Mouse (Mus musculus) kidney, postnatal 14 days (tissue): Measurements from ENCODE around the gene BC005561.
"Not testable (repeated sequence)": the region's sequence is repeated elsewhere in the genome, so short reads cannot be mapped to it uniquely, and the experiment has no call there.

Experiments
- DNase-seq: peaks from one replicate; pipeline ENCODE4 v3.0.0; 2022; ENCODE audit warnings: mixed read lengths

The BC005561 gene

GRCm38 (mm10) chr5:104508195-104508891, at the start of gene BC005561:
BC005561 (plus strand) TSS chr5:104508352.
- DNase-seq: peak; percentile 92

- peak; percentile 91 for DNase-seq
Observed at GRCm38 (mm10) chr5:104458832-104459705, 49.1 kb upstream of the BC005561 start, which contains the start of gene Pkd2. Pkd2 (plus strand) TSS chr5:104459450.

- DNase-seq: peak; percentile 71
Observed at GRCm38 (mm10) chr5:104459706-104460455, 48.3 kb upstream of the BC005561 start.

GRCm38 (mm10) chr5:104460456-104460838, 47.7 kb upstream of the BC005561 start:
- DNase-seq: no peak

- peak; percentile 36 for DNase-seq
Observed at GRCm38 (mm10) chr5:104460856-104461255, 47.3 kb upstream of the BC005561 start.

GRCm38 (mm10) chr5:104465279-104465678, 42.9 kb upstream of the BC005561 start:
- no peak for DNase-seq

GRCm38 (mm10) chr5:104465731-104466130, 42.4 kb upstream of the BC005561 start:
- DNase-seq: peak; percentile 61

GRCm38 (mm10) chr5:104466816-104467215, 41.3 kb upstream of the BC005561 start:
- no peak for DNase-seq

GRCm38 (mm10) chr5:104468586-104468985, 39.6 kb upstream of the BC005561 start:
- DNase-seq: no peak

GRCm38 (mm10) chr5:104470981-104471391, 37.2 kb upstream of the BC005561 start:
- peak; percentile 74 for DNase-seq

GRCm38 (mm10) chr5:104472371-104472770, 35.8 kb upstream of the BC005561 start:
- no peak for DNase-seq

- peak; percentile 27 for DNase-seq
Observed at GRCm38 (mm10) chr5:104480367-104480766, 27.8 kb upstream of the BC005561 start.

- no peak for DNase-seq
Observed at GRCm38 (mm10) chr5:104482856-104483255, 25.3 kb upstream of the BC005561 start.

- DNase-seq: no peak
Observed at GRCm38 (mm10) chr5:104491561-104491960, 16.6 kb upstream of the BC005561 start.

GRCm38 (mm10) chr5:104504883-104505282, 3.3 kb upstream of the BC005561 start:
- DNase-seq: no peak

- DNase-seq: no peak
Observed at GRCm38 (mm10) chr5:104507829-104508194, 340 bp upstream of the BC005561 start.

- no peak for DNase-seq
Observed at GRCm38 (mm10) chr5:104511211-104511610, 3.1 kb downstream of the BC005561 start.

- no peak for DNase-seq
Observed at GRCm38 (mm10) chr5:104538612-104539011, 30.5 kb downstream of the BC005561 start.

GRCm38 (mm10) chr5:104539331-104539730, 31.2 kb downstream of the BC005561 start:
- DNase-seq: no peak

GRCm38 (mm10) chr5:104568079-104568478, 59.9 kb downstream of the BC005561 start:
- not testable (repeated sequence) for DNase-seq

- DNase-seq: peak; percentile 57
Observed at GRCm38 (mm10) chr5:104570766-104571165, 62.6 kb downstream of the BC005561 start.

GRCm38 (mm10) chr5:104571282-104571921, 63.2 kb downstream of the BC005561 start:
- DNase-seq: peak; percentile 94
